ENCODE assay signal across 8 mouse cellular contexts in the genomic region with DNA sequence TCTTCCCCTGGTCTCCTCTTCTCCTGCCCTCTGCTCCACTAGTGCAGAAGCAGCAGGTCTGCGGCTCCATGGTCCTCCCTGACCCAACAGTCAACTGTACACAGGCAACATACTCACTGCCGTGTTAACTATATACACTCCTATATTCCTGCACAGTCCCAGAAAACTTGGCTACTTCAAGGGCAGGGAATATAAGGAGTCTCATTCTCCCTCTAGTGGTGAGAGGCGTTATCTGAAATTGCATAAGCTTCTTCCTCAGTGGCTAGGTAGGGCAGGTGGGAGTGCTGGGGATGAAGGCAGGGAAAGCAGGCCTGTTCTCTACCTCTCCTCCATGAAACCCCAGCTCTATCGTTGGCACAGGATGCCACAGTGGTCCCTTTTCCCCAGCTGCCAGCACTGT. TPM values are rescaled to one million over a fixed set of nuclear protein-coding genes. Genes with fewer than 3 reads are reported as not detected.
A peak's percentile ranks its signal among the peaks of the same experiment; 100 is the strongest.
DNase-seq lines count a peak whose midpoint lies in the region; ATAC-seq and TF ChIP-seq lines count a peak whose summit lies in the region.

No protein-coding gene starts in this region.

- no peak for TF ChIP-seq POLR2A in ES-Bruce4 (IDR thresholded peaks at IDR 0.05; ENCODE audit: insufficient read depth, low read length)

- H3K27ac ChIP-seq in forebrain, embryonic 11.5 days (ENCODE audit: low read depth, low read length) = no peak overlapping the region
- no peak overlapping the region for H3K27ac ChIP-seq in forebrain, embryonic 10.5 days
- H3K27ac ChIP-seq in ES-Bruce4 (ENCODE audit: insufficient read depth, low read length) = no peak overlapping the region
- no peak overlapping the region for H3K27ac ChIP-seq in embryonic facial prominence, embryonic 13.5 days
- H3K27ac ChIP-seq in kidney, embryonic 15.5 days = no peak overlapping the region
- no peak overlapping the region for H3K27ac ChIP-seq in midbrain, postnatal 0 days (ENCODE audit: low read depth, low read length)

- no peak overlapping the region for H3K9ac ChIP-seq in forebrain, embryonic 11.5 days (ENCODE audit: low read length)
- no peak overlapping the region for H3K9ac ChIP-seq in ES-Bruce4 (ENCODE audit: low read depth, poor library complexity, severe bottlenecking)
- H3K9ac ChIP-seq in embryonic facial prominence, embryonic 13.5 days = no peak overlapping the region
- H3K9ac ChIP-seq in kidney, embryonic 15.5 days = no peak overlapping the region
- H3K9ac ChIP-seq in midbrain, postnatal 0 days (replicated peaks; ENCODE audit: low read length, poor library complexity, severe bottlenecking) = no peak overlapping the region

- H3K4me3 ChIP-seq in forebrain, embryonic 11.5 days (ENCODE audit: low read depth, low read length) = no peak overlapping the region
- no peak overlapping the region for H3K4me3 ChIP-seq in forebrain, embryonic 10.5 days
- no peak overlapping the region for H3K4me3 ChIP-seq in ES-Bruce4 (ENCODE audit: low read depth, low read length)
- H3K4me3 ChIP-seq in embryonic facial prominence, embryonic 13.5 days = no peak overlapping the region
- H3K4me3 ChIP-seq in kidney, embryonic 15.5 days (replicated peaks) = no peak overlapping the region
- no peak overlapping the region; the same call in 1 of the 2 replicates for H3K4me3 ChIP-seq in midbrain, postnatal 0 days (ENCODE audit: low read depth, low read length)

- no peak for TF ChIP-seq EP300 in ES-Bruce4 (IDR thresholded peaks at IDR 0.05; ENCODE audit: insufficient read depth, low read depth, low read length)

- ATAC-seq in forebrain, embryonic 11.5 days (replicated peaks; ENCODE audit: low FRiP score) = peak; percentile 41
- 0 out of 2 replicates have a peak, but pooled peaks have one; percentile 56 for ATAC-seq in embryonic facial prominence, embryonic 13.5 days (ENCODE audit: insufficient number of reproducible peaks, insufficient read depth, low FRiP score, low TSS enrichment, low read depth)
- ATAC-seq in kidney, embryonic 15.5 days (replicated peaks; ENCODE audit: low FRiP score) = peak; percentile 45; the same call in 1 of the 2 replicates
- peak; percentile 24 for ATAC-seq in midbrain, postnatal 0 days (ENCODE audit: low FRiP score)

- H3K4me1 ChIP-seq in forebrain, embryonic 11.5 days (replicated peaks; ENCODE audit: control insufficient read depth, insufficient read depth, low read length) = no peaks in the 10 kb centered on the region
- H3K4me1 ChIP-seq in forebrain, embryonic 10.5 days = peaks cover 10% of the 10 kb centered on the region; the same call in 1 of the 2 replicates
- no peaks in the 10 kb centered on the region for H3K4me1 ChIP-seq in ES-Bruce4 (ENCODE audit: control insufficient read depth, insufficient read depth, low read length)
- H3K4me1 ChIP-seq in embryonic facial prominence, embryonic 13.5 days = peaks cover 6% of the 10 kb centered on the region; the same call in 1 of the 2 replicates
- peaks cover 10% of the 10 kb centered on the region for H3K4me1 ChIP-seq in kidney, embryonic 15.5 days
- no peaks in the 10 kb centered on the region for H3K4me1 ChIP-seq in midbrain, postnatal 0 days (ENCODE audit: insufficient read depth, low read length)

- 26% methylated on average over 4 of the region's 4 CpGs for WGBS in forebrain, embryonic 11.5 days
- 36% methylated on average over 4 of the region's 4 CpGs for WGBS in forebrain, embryonic 10.5 days
- WGBS in embryonic facial prominence, embryonic 13.5 days = 32% methylated on average over 4 of the region's 4 CpGs
- 26% methylated on average over 4 of the region's 4 CpGs for WGBS in kidney, embryonic 15.5 days
- 25% methylated on average over 4 of the region's 4 CpGs for WGBS in midbrain, postnatal 0 days

- TF ChIP-seq CTCF in ES-Bruce4 (IDR thresholded peaks at IDR 0.05; ENCODE audit: low read depth, low read length) = peak; percentile 32
- TF ChIP-seq CTCF in midbrain, postnatal 0 days (IDR thresholded peaks at IDR 0.05) = peak; percentile 94

- no peaks in the 10 kb centered on the region for H3K9me3 ChIP-seq in forebrain, embryonic 11.5 days (ENCODE audit: control insufficient read depth, low read length)
- H3K9me3 ChIP-seq in forebrain, embryonic 10.5 days = no peaks in the 10 kb centered on the region
- H3K9me3 ChIP-seq in ES-Bruce4 (replicated peaks; ENCODE audit: control insufficient read depth, insufficient read depth, low read length, poor library complexity, severe bottlenecking) = no peaks in the 10 kb centered on the region
- H3K9me3 ChIP-seq in embryonic facial prominence, embryonic 13.5 days = no peaks in the 10 kb centered on the region
- H3K9me3 ChIP-seq in kidney, embryonic 15.5 days (replicated peaks) = no peaks in the 10 kb centered on the region
- H3K9me3 ChIP-seq in midbrain, postnatal 0 days (ENCODE audit: low read length) = no peaks in the 10 kb centered on the region

- H3K27me3 ChIP-seq in forebrain, embryonic 11.5 days (ENCODE audit: control insufficient read depth, insufficient read depth, low read length) = peaks cover 3% of the 10 kb centered on the region; the same call in 1 of the 2 replicates
- H3K27me3 ChIP-seq in forebrain, embryonic 10.5 days (ENCODE audit: poor library complexity, severe bottlenecking) = peaks cover 49% of the 10 kb centered on the region
- peaks cover 3% of the 10 kb centered on the region for H3K27me3 ChIP-seq in ES-Bruce4 (ENCODE audit: control insufficient read depth, insufficient read depth, low read length, poor library complexity, severe bottlenecking)
- H3K27me3 ChIP-seq in embryonic facial prominence, embryonic 13.5 days = peaks cover 43% of the 10 kb centered on the region
- H3K27me3 ChIP-seq in kidney, embryonic 15.5 days = peaks cover 45% of the 10 kb centered on the region
- H3K27me3 ChIP-seq in midbrain, postnatal 0 days (ENCODE audit: insufficient read depth, low read length) = no peaks in the 10 kb centered on the region

- H3K4me2 ChIP-seq in forebrain, embryonic 11.5 days (ENCODE audit: low read depth, low read length, severe bottlenecking) = no peak overlapping the region
- H3K4me2 ChIP-seq in embryonic facial prominence, embryonic 13.5 days = no peak overlapping the region
- H3K4me2 ChIP-seq in kidney, embryonic 15.5 days = no peak overlapping the region
- H3K4me2 ChIP-seq in midbrain, postnatal 0 days (ENCODE audit: low read depth, low read length, poor library complexity, severe bottlenecking) = peak overlapping the region; percentile 41

- DNase-seq in forebrain, embryonic 11.5 days (ENCODE audit: low spot score) = no peak
- DNase-seq in forebrain, embryonic 10.5 days (ENCODE audit: extremely low spot score, low spot score) = no peak
- DNase-seq in midbrain, postnatal 0 days (ENCODE audit: low spot score) = peak; percentile 88
- no peak for DNase-seq in testis, postnatal 10 days (ENCODE audit: low spot score)
- DNase-seq in B cell, adult 2 months = no peak

- no peaks in the 10 kb centered on the region for H3K36me3 ChIP-seq in forebrain, embryonic 11.5 days (ENCODE audit: control insufficient read depth, insufficient read depth, low read length)
- no peaks in the 10 kb centered on the region for H3K36me3 ChIP-seq in forebrain, embryonic 10.5 days (replicated peaks)
- H3K36me3 ChIP-seq in ES-Bruce4 (ENCODE audit: control insufficient read depth, insufficient read depth, low read length, poor library complexity, severe bottlenecking) = no peaks in the 10 kb centered on the region
- no peaks in the 10 kb centered on the region for H3K36me3 ChIP-seq in embryonic facial prominence, embryonic 13.5 days
- no peaks in the 10 kb centered on the region for H3K36me3 ChIP-seq in kidney, embryonic 15.5 days
- no peaks in the 10 kb centered on the region for H3K36me3 ChIP-seq in midbrain, postnatal 0 days (ENCODE audit: insufficient read depth, low read length)

RNA-seq across cellular contexts. Expression of a gene that starts 2.9 kb away (rescaled TPM):
- polyA plus RNA-seq in forebrain, embryonic 11.5 days (2014; fragmentation: Nextera tagmentation; extraction: Ambion mirVana) = 0.23 and 0.63 TPM in 2 replicates
- 0.24 and 0.31 TPM in 2 replicates for polyA plus RNA-seq in forebrain, embryonic 10.5 days (2016; fragmentation: Nextera tagmentation; extraction: Ambion mirVana)
- polyA plus RNA-seq in ES-Bruce4 (2011; ENCODE audit: insufficient read depth, insufficient read length, low read depth, missing spikeins) = not detected in 2 replicates
- 1.2 and 1.5 TPM in 2 replicates for polyA plus RNA-seq in embryonic facial prominence, embryonic 13.5 days (2015; fragmentation: Nextera tagmentation; extraction: Ambion mirVana)
- 0.36 and 0.69 TPM in 2 replicates for polyA plus RNA-seq in kidney, embryonic 15.5 days (2015; fragmentation: Nextera tagmentation; extraction: Ambion mirVana)
- total RNA-seq in midbrain, postnatal 0 days (2014; rRNA removed) = 11.8 and 25.3 TPM in 2 replicates
- 9.5 and 11.5 TPM in 2 replicates for polyA plus RNA-seq in midbrain, postnatal 0 days (2015; fragmentation: Nextera tagmentation; extraction: Ambion mirVana)

RNA-seq across cellular contexts. Expression of a gene that starts 35.4 kb away (rescaled TPM):
- 6.5 and 8.5 TPM in 2 replicates for polyA plus RNA-seq in forebrain, embryonic 11.5 days (2014; fragmentation: Nextera tagmentation; extraction: Ambion mirVana)
- polyA plus RNA-seq in forebrain, embryonic 10.5 days (2016; fragmentation: Nextera tagmentation; extraction: Ambion mirVana) = 2.7 and 2.8 TPM in 2 replicates
- polyA plus RNA-seq in ES-Bruce4 (2011; ENCODE audit: insufficient read depth, insufficient read length, low read depth, missing spikeins) = 8.5 and 12.4 TPM in 2 replicates
- 1.1 and 2.3 TPM in 2 replicates for polyA plus RNA-seq in embryonic facial prominence, embryonic 13.5 days (2015; fragmentation: Nextera tagmentation; extraction: Ambion mirVana)
- 1.1 and 1.8 TPM in 2 replicates for polyA plus RNA-seq in kidney, embryonic 15.5 days (2015; fragmentation: Nextera tagmentation; extraction: Ambion mirVana)
- 159 and 191 TPM in 2 replicates for total RNA-seq in midbrain, postnatal 0 days (2014; rRNA removed)
- polyA plus RNA-seq in midbrain, postnatal 0 days (2015; fragmentation: Nextera tagmentation; extraction: Ambion mirVana) = 47.8 and 58.0 TPM in 2 replicates
